Mouse (Mus musculus): ENCODE measurements at regions not wholly inside any gene's neighbourhood (a gene's known extent, or its start where the extent isn't known, plus 50 kb on each side); places are given as distances from the start of the nearest gene placed in this dataset.
"Not testable (repeated sequence)": the region's sequence is repeated elsewhere in the genome, so short reads cannot be mapped to it uniquely, and the experiment has no call there.

DNA sequence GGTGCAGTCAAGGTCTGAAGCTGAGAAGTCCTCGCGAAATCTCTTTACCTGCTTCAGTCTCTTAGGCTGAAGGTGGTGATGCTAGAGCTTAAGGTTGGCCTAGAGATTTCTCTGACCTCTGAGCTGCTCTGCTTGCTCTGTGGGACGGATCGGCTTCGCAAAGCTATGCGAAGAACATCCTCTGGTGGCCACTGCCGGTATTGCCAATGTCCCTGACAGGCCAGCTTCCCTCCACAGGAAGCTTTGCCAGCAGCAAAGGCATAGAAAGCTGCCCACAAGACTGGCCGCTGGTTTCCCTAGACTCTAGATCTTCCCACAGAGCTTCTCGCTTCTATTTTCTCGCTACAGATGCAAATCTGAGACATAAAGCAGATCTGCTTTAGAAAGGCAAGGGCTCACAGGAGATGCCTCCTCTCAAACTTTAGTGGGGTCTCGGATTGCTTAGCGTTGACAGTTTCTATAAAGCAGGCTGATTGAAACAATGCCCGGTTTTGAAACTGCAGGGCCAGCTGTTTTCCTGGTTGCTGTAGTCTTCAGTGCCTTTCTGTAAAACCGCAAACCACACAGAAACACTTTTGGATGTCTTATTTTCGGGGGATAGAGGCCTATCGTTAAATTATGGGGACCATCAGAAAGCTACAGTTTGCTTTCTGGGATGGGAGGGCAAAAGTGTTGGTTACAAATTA, 153.7 kb downstream of the Car8 start:
- DNase-seq (ENCODE audit: extremely low read depth, insufficient read length, low spot score), result peak; percentile 15

- DNase-seq (ENCODE audit: extremely low read depth, insufficient read length, low spot score), result no peak
Measured at GRCm38 (mm10) chr4:8079349-8079748, 159.5 kb downstream of the Car8 start.

DNA sequence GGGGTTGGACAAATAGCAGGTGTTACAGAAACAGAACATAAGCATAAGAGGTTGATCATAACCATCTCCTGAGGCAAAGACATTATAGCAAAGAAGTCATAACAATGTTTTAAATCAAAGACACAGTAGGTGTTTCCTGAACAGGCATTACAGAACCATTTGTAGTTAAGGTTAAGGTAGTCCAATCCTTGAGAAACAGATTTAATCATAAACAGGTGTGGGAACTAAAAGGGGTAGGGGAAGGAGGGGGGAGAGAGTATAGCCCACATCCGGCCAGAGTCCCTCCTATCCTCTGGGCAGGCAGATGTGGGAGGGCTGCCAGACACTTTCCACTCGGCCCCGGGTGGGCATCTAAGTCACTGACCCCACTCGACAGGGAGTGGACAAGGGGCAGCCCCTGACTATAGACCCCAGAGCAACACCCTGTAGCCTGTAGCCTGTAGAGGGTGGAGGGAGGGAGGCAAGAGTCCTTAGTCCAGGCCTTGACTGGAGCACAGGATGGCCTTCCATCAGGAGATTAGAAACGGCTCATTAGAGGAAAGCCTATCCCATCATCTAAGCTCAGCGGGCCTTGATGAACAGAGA, 165.8 kb downstream of the Car8 start:
- DNase-seq (ENCODE audit: extremely low read depth, insufficient read length, low spot score), result no peak

GRCm38 (mm10) chr4:8070693-8071092, 168.1 kb downstream of the Car8 start:
- not testable (repeated sequence) for DNase-seq (ENCODE audit: extremely low read depth, insufficient read length, low spot score)

GRCm38 (mm10) chr4:8068086-8068485, 170.8 kb downstream of the Car8 start:
- no peak for DNase-seq (ENCODE audit: extremely low read depth, insufficient read length, low spot score)

GRCm38 (mm10) chr4:8041776-8042175, 197.1 kb downstream of the Car8 start:
- no peak for DNase-seq (ENCODE audit: extremely low read depth, insufficient read length, low spot score)

GRCm38 (mm10) chr4:8037863-8038262, 201.0 kb downstream of the Car8 start:
- no peak for DNase-seq (ENCODE audit: extremely low read depth, insufficient read length, low spot score)

- DNase-seq (ENCODE audit: extremely low read depth, insufficient read length, low spot score), result not testable (repeated sequence)
Measured at GRCm38 (mm10) chr4:8033402-8033801, 205.4 kb downstream of the Car8 start.

DNA sequence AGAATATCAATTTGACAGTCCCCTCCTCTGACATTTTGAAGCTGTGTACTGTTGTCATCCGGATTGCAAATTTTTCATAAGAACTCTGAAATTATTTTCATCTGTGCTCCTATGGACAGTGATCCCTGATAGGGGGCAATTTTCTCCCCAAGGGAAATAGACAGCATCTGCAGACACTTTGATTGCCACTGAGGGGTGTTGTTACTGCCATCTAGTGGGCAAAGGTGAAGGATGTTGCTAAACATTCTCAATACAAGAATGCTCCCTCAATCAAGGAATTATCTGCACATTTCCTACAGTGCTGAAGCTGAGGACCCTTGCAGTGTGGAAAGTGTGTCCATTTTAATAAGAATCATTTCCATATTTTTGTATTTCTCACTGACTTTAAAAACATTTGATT, 233.7 kb downstream of the Car8 start:
- DNase-seq (ENCODE audit: extremely low read depth, insufficient read length, low spot score), result no peak

DNA sequence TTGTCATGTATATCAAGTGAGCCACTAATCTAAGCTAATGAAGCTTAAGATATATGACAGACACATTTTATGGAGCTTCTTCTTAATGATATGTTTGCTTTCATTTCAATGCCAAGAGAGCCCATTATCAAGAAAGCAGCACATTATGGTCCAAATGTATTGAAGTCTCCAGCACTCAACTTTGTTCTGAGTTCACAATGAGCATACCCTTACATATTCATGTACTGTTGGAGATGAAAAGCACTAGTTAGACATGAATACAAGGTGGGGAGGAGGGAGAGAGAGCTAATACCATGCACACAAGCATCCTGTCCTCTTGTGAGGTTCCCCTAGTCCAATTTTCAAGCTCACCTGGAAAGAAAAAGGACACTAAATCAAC, 241.3 kb downstream of the Car8 start:
- no peak for DNase-seq (ENCODE audit: extremely low read depth, insufficient read length, low spot score)

DNA sequence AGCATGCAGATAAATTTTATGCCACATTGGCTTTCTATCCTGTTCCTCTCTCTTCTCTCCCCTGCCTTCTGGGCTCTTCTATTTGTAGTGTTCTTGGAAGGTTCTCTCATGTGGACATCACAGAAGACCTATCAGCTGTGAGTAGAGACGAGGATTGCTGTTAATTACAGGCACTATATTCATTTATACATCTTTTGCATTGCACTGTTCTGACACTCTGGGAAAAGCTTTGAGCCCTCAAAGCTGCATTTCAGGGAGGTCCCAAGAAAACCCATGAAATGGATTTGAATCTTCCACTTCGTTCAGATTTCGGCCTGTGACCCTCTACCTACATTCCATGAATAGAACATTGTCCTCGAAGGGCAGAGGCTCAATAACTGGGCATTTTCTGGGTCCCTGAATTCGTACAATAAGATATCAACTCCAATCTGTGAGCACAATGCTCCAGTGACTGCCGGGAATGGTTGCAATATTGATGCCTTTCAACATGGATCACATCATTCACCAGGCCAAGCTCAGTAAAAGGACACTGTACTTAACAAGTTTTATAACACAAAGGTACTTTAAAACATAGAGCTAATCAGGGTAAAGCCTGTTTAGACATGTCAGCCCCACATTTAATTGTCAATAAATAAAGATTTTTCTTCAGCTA, 241.8 kb downstream of the Car8 start:
- no peak for DNase-seq (ENCODE audit: extremely low read depth, insufficient read length, low spot score)

GRCm38 (mm10) chr4:7992944-7993343, 245.9 kb downstream of the Car8 start:
- no peak for DNase-seq (ENCODE audit: extremely low read depth, insufficient read length, low spot score)

- no peak for DNase-seq (ENCODE audit: extremely low read depth, insufficient read length, low spot score)
Measured at GRCm38 (mm10) chr4:7987781-7988180, 251.1 kb downstream of the Car8 start.

DNA sequence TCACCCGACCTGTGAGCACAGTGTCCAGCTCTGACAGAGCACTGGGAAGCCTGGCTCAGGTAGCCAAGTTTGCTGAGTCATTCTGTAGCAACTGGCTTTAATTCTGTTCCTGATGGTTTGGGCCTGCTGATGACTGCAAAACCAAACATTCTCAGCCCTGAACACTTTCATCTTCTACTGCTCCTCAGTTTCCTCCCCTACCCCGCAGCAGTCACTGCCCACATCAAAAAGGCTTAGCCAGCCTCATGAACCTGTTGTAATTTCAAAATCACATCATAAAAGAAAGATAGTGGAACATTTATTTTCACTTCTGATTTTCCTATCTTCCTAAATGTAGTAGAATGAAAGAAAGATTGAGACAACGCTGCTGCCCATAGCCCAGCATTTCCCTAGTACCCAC, 251.5 kb downstream of the Car8 start:
- DNase-seq (ENCODE audit: extremely low read depth, insufficient read length, low spot score), result no peak

- no peak for DNase-seq (ENCODE audit: extremely low read depth, insufficient read length, low spot score)
Measured at GRCm38 (mm10) chr4:7984814-7985213, 254.0 kb downstream of the Car8 start.

DNA sequence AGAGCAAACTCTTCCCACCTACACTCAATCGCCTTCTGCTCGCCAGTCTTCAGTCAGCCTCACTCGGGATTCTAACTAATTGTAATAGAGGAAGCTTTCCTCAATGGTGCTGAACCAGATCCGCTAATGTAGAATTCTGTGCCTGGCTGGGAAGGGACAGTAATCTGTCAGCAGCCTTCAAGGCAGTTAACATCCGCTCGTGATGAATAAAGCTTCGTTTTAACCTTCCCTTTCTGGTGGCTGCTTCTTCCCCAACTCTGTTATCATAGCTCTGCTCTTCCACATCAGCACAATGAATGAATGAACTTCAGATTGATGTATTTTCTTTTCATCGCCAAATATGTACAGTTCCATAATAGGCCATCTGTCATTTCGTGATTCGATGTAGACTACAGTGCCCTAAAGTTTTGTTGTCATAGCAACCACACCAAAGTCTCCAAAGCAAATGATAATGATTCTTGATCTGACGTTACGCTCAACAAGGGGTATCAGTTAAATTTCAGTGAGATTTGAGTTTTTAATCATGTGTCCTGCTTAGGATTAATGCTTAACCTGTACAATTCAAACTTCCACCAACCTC, 259.0 kb downstream of the Car8 start:
- no peak for DNase-seq (ENCODE audit: extremely low read depth, insufficient read length, low spot score)

GRCm38 (mm10) chr4:7977661-7978444, 261.0 kb downstream of the Car8 start:
- DNase-seq (ENCODE audit: extremely low read depth, insufficient read length, low spot score), result no peak

DNA sequence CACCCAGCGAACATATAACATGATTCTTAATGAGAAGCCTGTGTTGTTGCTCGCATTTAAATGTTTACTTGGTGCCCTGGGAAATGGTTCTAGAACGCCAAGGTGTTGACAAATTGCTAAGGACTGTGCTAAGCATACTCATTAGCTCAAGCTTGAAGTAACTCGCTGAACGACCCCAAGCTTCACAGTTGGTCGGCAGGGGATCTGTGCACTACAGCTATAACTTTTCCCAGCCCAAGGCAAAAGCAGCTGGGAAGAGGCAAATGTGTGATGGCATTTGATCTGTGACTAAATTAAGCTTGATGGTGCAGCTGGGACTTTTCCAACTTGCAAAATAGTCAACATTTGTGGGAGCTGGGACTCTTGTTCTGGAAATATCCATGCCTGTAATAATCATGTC, 268.6 kb downstream of the Car8 start:
- DNase-seq (ENCODE audit: extremely low read depth, insufficient read length, low spot score), result no peak

DNA sequence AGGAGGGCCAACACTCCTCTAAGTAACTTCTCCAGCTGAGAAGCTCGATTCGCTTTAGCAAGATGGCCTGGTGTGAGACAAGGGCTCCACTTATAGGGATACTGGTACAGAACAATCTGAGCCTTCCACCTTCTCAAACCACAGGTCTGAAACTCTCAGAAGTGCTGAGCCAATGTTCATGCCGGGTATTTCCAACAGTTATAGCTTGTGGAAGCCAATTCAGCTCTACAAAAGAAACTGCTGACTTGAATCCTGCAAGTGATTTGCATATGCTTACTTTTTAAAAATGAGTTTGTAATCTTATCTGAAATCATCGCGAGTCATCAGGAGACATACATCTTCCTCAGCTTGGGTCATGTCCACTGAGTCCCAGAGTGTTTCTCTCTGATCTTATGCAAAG, 273.2 kb downstream of the Car8 start:
- no peak for DNase-seq (ENCODE audit: extremely low read depth, insufficient read length, low spot score)

DNA sequence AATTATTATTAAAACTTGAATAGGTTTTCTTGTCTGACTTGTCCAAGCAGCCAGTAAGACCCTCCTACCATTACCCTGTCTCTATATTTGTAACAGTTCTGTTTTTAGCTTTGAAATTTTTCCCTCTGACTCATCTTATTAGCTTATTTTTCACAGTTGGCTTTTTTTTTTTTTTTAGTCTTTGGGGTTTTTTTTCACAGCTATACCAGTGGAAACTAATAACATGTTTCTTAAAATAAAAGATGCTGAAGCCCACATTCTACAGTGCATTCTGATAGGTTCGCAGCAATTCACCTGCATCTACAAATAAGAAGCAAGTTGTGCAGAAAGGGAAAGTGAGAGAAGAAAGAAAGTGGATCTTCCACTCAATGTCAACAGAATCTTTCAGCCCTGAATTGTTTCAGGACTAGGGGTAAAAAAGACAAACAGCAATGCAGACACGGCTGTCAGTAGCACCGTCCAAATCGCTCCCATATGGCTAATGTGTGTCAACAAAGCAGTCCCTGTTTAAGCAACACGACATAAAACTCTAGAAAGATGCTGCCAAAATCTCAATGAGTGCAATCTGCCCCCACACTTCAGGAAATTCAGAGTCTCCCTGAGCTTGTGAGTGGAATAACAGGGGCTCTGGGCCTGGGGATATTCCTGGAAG, 277.2 kb downstream of the Car8 start:
- no peak for DNase-seq (ENCODE audit: extremely low read depth, insufficient read length, low spot score)

DNA sequence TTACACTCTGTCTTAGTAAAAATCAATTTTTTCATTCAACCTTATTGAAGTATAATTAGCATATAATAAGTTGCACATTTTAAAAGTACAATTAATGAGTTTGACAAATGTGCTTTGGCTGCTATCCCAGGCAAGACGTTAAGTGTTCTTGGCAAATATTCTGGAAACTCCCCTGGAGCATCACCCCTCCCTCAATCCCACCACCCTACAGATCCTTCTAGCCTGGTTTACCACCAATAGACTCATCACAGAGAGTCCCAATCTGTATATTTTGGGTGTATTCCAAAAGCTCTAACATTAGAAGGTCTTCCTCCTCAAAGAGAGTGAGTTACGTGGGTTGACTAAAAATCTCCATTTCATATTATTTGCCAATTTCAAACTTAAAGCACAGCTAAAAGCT, 278.5 kb downstream of the Car8 start:
- no peak for DNase-seq (ENCODE audit: extremely low read depth, insufficient read length, low spot score)
